Mouse (Mus musculus) erythroblast, embryonic 14.5 days (primary cell): ENCODE measurements around the gene Shprh.

Experiments
- GATA1 ChIP-seq: IDR thresholded peaks from 2 replicates; pipeline ENCODE4 v1.6.1; 2012; ENCODE audit warnings: low read length, inconsistent platforms, mixed read lengths
- TAL1 ChIP-seq: IDR thresholded peaks from 3 replicates; pipeline ENCODE4 v1.6.1; 2012; ENCODE audit warnings: low read length, inconsistent platforms, mixed read lengths

GRCm38 (mm10) chr10:11226442-11226841 lies 77.2 kb downstream of the Shprh start:
- TF ChIP-seq GATA1 (no peak), TAL1 (no peak)
